Mouse (Mus musculus) intestine, postnatal 0 days (tissue): ENCODE results near the gene Thbs3. TPM values are rescaled to one million over a fixed set of nuclear protein-coding genes. Genes with fewer than 3 reads are reported as not detected.

Experiments
- ATAC-seq: fragments of 200-750 bp; cut with Nextera tagmentation; 2 replicates; pipeline ENCODE4 v1.8.0; 2017; ENCODE audit warnings: mild to moderate bottlenecking, moderate TSS enrichment, moderate library complexity
- H3K27ac ChIP-seq: fragments of 300-500 bp; sonication (generic); 2 replicates; pipeline ENCODE4 v1.5.1; 2014; ENCODE audit warnings: mild to moderate bottlenecking, low read depth, low read length, moderate library complexity
- H3K27me3 ChIP-seq: fragments of 300-500 bp; sonication (generic); replicated peaks from 2 replicates; pipeline ENCODE4 v1.6.1; 2014; ENCODE audit warnings: low read length, mixed read lengths; ENCODE audit not compliant: control insufficient read depth, insufficient read depth
- H3K36me3 ChIP-seq: fragments of 300-500 bp; sonication (generic); 2 replicates; pipeline ENCODE4 v1.6.1; 2014; ENCODE audit warnings: mild to moderate bottlenecking, moderate library complexity; ENCODE audit not compliant: control insufficient read depth, insufficient read depth
- H3K4me1 ChIP-seq: fragments of 300-500 bp; sonication (generic); replicated peaks from 2 replicates; pipeline ENCODE4 v1.6.1; 2014; ENCODE audit warnings: antibody characterized with exemption, low read length, mixed read lengths; ENCODE audit not compliant: control insufficient read depth, insufficient read depth
- H3K4me2 ChIP-seq: fragments of 300-500 bp; sonication (generic); replicated peaks from 2 replicates; pipeline ENCODE4 v1.6.1; 2014; ENCODE audit warnings: low read depth, mild to moderate bottlenecking, moderate library complexity
- H3K4me3 ChIP-seq: fragments of 300-500 bp; sonication (generic); 2 replicates; pipeline ENCODE4 v1.5.1; 2014; ENCODE audit warnings: low read depth, low read length
- H3K9ac ChIP-seq: fragments of 300-500 bp; sonication (generic); 2 replicates; pipeline ENCODE4 v1.6.1; 2014; ENCODE audit warnings: mild to moderate bottlenecking, low read depth, low read length
- H3K9me3 ChIP-seq: fragments of 300-500 bp; sonication (generic); 2 replicates; pipeline ENCODE4 v1.6.1; 2016; ENCODE audit warnings: mixed run types; ENCODE audit not compliant: control insufficient read depth
- CTCF ChIP-seq: sonication (generic); IDR thresholded peaks from 2 replicates; pipeline ENCODE4 v1.5.1; 2016; ENCODE audit warnings: low read depth, mild to moderate bottlenecking, control low read depth, antibody characterized with exemption, moderate library complexity
- WGBS: fragments of 180-500 bp; shearing (Covaris S2); extraction: QIAGEN DNeasy Blood & Tissue Kit; methylation state at CpG from one replicate; pipeline ENCODE4 v1.1.7; 2014; 5-methylcytosine and 5-hydroxymethylcytosine counted together
- polyA plus RNA-seq: library from polyadenylated mRNA; unstranded; fragments of >200 nt; fragmentation: Nextera tagmentation; extraction: Ambion mirVana; gene quantifications from 2 replicates; pipeline ENCODE4 v1.2.1, GENCODE M21; 2015

Gene Thbs3
- polyA plus RNA-seq, 1 experiment from 2014 or later: 17.2 TPM

- no peak overlapping the region for H3K4me2 ChIP-seq
- no peak for TF ChIP-seq CTCF
- H3K9ac ChIP-seq: no peak overlapping the region
- no peaks in the 10 kb centered on the region for H3K9me3 ChIP-seq
- H3K27me3 ChIP-seq: no peaks in the 10 kb centered on the region
- no peak overlapping the region for H3K4me3 ChIP-seq
- no peaks in the 10 kb centered on the region for H3K36me3 ChIP-seq
- no peak for ATAC-seq
- peaks cover 3% of the 10 kb centered on the region; the same call in 1 of the 2 replicates for H3K4me1 ChIP-seq
- 74% methylated on average over 16 of the region's 16 CpGs for WGBS
- H3K27ac ChIP-seq: no peak overlapping the region
Measured at GRCm38 (mm10) chr3:89231772-89232275, 16.8 kb downstream of the Thbs3 start.

DNA sequence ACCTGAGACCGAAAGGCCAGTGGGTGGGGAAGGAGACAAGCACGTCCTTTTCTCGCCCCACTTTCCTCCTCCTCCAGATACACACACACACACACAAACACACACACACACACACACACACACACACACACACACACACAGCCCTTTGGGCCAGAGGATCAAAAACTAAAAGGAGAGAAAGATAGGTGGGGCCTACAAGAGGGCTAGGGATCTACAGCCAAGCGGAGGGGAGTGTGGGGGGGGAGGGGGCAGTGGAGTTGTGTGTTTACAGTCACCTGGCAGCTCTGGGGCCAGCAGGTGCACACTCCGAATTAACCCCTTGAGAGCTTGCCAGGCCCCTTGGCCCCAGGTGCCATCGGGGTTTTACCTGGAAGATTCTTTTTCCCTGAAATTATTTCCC lies 17.6 kb downstream of the Thbs3 start:
- Histone ChIP-seq H3K4me3 (no peak overlapping the region), H3K27ac (no peak overlapping the region), H3K9ac (no peak overlapping the region), H3K9me3 (no peaks in the 10 kb centered on the region), H3K4me2 (no peak overlapping the region), H3K4me1 (peaks cover 3% of the 10 kb centered on the region; the same call in 1 of the 2 replicates), H3K27me3 (no peaks in the 10 kb centered on the region), H3K36me3 (no peaks in the 10 kb centered on the region)
- TF ChIP-seq CTCF: no peak
- no peak for ATAC-seq
- WGBS: 34% methylated on average over 6 of the region's 6 CpGs

GRCm38 (mm10) chr3:89233562-89234110 lies 18.7 kb downstream of the Thbs3 start:
- Histone ChIP-seq H3K36me3 (no peaks in the 10 kb centered on the region; the same call in 1 of the 2 replicates), H3K27me3 (no peaks in the 10 kb centered on the region), H3K4me2 (no peak overlapping the region), H3K4me1 (0 out of 2 replicates have a peak, but pooled peaks cover 3% of the 10 kb centered on the region), H3K9ac (no peak overlapping the region), H3K4me3 (no peak overlapping the region), H3K27ac (peak overlapping the region; percentile 16; the same call in 1 of the 2 replicates), H3K9me3 (no peaks in the 10 kb centered on the region)
- WGBS: 37% methylated on average over 13 of the region's 14 CpGs
- TF ChIP-seq CTCF: no peak
- peak; percentile 75 for ATAC-seq

DNA sequence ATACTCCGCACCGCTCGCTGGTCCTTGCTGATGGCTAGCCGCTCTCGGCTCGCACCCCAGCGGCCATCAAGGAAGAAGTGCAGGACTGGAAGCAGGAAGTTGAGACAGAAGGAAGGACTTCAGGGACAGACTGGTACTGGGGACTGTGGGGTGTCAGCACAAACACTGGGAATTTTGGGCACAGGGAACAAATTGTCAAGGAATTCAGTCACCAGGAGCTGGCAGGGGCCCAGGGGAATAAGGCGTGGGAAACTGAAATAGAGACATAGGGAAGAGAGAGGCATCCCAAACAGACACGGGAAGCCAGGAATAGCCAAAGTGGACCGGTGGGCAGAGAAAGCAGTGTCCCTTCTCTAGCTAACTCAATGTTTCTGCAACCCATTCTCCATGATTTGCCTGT lies 21.5 kb downstream of the Thbs3 start:
- Histone ChIP-seq H3K9me3 (no peaks in the 10 kb centered on the region), H3K9ac (no peak overlapping the region), H3K4me2 (no peak overlapping the region), H3K27me3 (no peaks in the 10 kb centered on the region), H3K4me3 (no peak overlapping the region), H3K36me3 (no peaks in the 10 kb centered on the region; the same call in 1 of the 2 replicates), H3K27ac (no peak overlapping the region), H3K4me1 (0 out of 2 replicates have a peak, but pooled peaks cover 3% of the 10 kb centered on the region)
- no peak for ATAC-seq
- no peak for TF ChIP-seq CTCF
- WGBS: 89% methylated on average over 10 of the region's 10 CpGs

DNA sequence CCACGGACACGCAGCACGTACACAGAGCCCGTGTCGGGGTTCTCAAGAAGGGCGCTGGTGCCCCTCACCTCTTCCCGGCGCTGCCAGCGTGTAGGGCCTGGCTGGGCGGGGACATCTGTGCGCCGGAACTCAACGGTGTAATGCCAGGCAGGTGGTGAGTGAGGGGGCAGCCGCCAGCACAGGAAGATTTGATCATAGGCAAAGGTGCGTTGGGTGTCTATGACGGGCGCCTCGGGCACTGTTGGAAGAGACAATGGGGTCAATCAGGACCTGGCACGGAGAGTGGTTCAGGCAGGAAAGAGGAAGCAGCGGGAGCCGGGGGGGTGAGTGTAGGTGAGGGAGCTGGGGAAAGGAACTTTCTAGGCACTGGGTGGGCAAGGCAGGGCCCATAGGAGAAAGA lies 22.7 kb downstream of the Thbs3 start:
- Histone ChIP-seq H3K27ac (no peak overlapping the region), H3K27me3 (no peaks in the 10 kb centered on the region), H3K4me1 (0 out of 2 replicates have a peak, but pooled peaks cover 7% of the 10 kb centered on the region), H3K4me2 (no peak overlapping the region), H3K9ac (no peak overlapping the region), H3K4me3 (no peak overlapping the region), H3K9me3 (no peaks in the 10 kb centered on the region), H3K36me3 (no peaks in the 10 kb centered on the region; the same call in 1 of the 2 replicates)
- no peak for ATAC-seq
- TF ChIP-seq CTCF: no peak
- 88% methylated on average over 21 of the region's 21 CpGs for WGBS

DNA sequence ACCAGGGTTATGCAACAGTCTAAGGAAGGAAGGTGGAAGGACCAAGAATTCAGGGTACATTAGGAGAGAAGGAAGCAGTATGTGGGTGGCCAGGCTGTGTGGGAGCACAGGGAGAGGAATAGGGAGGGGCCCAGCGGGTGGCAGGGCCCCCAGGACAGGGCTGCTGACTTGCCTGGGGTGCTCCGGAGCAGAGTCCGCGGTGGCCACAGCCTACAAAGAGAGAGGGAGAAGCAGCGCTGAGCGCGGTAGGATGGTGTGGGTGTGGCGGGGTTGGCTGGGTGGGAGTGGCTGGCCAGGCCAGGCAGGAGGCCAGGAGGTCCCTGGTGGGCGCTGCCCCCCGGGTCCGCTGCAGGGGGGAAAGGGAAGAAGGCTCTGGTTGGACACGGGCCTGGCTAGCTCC lies 23.5 kb downstream of the Thbs3 start:
- WGBS: 30% methylated on average over 11 of the region's 12 CpGs
- Histone ChIP-seq H3K9me3 (no peaks in the 10 kb centered on the region), H3K9ac (no peak overlapping the region), H3K4me1 (0 out of 2 replicates have a peak, but pooled peaks cover 7% of the 10 kb centered on the region), H3K27me3 (no peaks in the 10 kb centered on the region), H3K36me3 (no peaks in the 10 kb centered on the region; the same call in 1 of the 2 replicates), H3K27ac (peak overlapping the region; percentile 15; the same call in 1 of the 2 replicates), H3K4me2 (peak overlapping the region; percentile 57), H3K4me3 (no peak overlapping the region)
- ATAC-seq: peak; percentile 56
- TF ChIP-seq CTCF: no peak
